Mouse (Mus musculus) R1 (cell line): ENCODE results near the gene Mfap1b.
"Not testable (repeated sequence)": the region's sequence is repeated elsewhere in the genome, so short reads cannot be mapped to it uniquely, and the experiment has no call there.

Experiments
- DNase-seq: peaks from one replicate; pipeline ENCODE4 v3.0.0-alpha.2; 2018; ENCODE audit warnings: low read depth, low spot score

Mfap1b gene

DNA sequence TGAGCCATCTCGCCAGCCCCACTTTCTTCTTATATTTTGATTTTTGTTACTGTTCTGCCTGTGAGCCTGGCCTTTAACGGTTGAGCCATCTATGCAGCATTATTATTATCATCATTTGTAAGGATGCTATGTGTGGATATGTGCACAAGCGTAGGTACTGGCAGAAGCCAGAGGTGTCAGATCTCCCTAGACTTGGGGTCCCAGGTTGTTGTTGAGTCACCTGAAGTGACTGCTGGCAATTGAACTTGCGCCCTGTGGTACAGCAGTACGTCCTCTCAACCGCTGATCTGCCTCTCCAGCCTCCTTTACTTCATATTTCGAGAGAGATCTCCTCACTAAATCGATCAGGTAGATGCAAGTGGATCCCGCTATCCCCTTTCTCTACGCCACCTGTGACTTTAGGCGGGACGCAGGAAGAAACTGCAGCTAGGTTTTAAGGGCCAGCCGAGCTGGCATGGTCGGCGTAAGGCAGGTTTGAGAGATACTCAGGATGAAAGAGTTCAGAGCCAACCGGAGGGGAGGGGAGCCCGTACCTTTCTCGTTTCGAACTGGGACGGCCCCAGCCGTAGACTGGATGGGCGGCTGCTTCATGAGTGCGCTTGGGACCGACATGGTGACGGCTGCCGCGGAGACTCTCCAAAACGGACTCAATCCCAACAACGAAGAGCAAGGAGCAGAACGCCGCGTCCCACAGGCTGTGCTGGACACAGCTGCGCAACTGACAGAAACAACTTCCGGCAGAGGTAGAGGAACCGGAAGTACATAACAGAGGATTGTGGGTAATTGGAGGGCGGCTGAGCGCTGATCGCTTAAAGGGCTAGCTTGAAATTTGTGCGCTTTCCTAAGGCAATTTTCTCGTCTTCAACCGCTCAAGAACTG is at the start of gene Mfap1b:
Gene Mfap1b, minus strand, starts transcription at position 767 of the 879 bp plus-strand sequence.
- peak; percentile 96 for DNase-seq

- DNase-seq = peak; percentile 43
Measured at GRCm38 (mm10) chr2:121522830-121523229, 49.0 kb upstream of the Mfap1b start.

DNA sequence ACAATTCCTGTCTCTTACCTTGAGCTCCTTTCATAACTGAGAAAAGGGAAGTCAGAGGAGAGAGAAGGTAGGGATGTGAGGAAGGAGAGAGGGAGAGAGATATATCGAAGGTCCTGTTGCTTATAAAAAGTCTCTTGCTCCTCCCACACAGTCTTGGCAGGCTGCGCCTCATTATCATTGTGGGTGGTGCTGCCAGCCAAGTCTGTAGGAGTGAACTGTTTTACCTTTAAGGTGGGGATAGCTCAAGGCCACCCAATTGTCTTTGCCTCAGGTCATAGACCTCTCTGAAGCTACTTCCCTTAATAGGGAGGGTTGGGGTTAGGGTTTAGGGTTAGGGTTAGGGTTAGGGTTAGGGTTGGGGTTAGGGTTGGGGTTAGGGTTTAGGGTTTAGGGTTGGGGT is 48.1 kb upstream of the Mfap1b start:
- DNase-seq = peak; percentile 94

DNA sequence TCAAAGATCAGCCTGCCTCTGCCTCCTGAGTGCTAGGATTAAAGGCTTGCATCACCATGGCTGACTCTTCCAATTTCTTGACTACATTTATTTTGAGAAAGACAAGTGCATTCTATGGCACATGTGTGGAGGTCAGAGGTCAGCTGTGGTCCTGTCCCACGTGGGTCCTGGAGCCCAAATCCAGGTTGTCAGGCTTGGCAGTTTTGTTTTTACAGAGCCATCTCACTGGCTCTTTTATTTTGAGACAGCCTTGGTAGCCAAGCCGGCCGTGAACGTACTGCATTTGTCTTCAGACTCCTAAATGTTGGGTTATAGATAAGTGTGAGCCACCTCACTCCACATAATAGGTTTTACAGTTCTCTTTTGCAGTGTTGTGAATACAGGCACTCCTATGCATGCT is 44.8 kb upstream of the Mfap1b start:
- DNase-seq = not testable (repeated sequence)

DNA sequence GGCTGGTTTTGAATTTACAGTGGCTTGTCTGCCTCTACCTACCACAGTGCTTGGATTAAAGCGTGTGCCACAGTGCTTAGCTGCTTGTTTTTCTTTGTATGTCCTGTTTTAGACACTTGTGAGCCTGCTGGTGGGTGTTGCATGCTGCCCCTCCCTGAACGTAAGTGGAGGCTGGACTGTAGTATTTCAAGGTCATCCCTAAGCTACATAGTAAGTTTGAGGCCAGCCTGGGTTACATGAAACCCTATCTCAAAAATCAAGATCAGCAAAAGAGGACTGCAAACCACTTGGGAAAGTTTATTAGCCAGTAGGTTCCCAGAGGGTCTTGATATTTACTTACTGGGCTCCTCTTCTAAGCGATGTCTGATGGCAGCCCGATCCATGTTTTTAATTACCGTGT is 44.2 kb upstream of the Mfap1b start:
- no peak for DNase-seq

- DNase-seq = no peak
Measured at GRCm38 (mm10) chr2:121514211-121514610, 40.3 kb upstream of the Mfap1b start.

DNA sequence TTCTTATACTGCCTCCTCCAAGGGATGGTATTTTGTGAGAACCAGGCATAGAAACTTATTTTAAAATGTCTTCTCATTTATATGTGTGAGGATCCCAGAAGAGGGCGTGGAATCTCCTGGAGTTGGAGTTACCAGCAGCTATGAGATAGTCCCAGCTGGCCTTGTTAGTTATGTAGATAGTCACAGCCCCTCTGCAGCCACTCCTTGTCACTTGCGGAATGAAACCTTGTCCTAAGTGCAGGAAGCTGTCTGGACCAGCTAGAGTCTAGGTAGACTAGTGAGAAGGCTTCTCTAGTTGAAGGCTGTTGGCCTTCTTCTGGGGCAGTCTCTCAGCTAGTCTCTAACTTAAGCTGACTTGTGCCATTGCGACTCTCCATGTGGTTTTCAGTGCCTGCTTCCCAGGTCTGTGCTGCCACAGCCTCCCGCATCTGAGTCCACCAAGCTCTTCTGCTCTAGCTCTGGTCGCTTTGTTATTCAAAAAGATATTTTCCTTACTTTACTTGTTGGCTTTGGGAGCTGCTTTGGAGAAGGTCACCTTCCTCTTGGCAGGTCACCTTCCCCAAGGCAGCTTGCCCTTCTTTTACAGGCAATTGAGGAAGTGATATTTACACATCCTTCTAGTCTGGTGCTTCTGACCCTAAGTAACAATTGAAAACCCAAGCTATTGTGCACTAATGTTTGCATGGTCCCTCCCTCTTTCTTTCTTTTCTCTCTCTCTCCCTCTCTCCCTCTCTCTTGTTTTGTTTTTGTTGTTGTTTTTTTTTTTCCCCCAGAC is 39.3 kb upstream of the Mfap1b start:
- DNase-seq = peak; percentile 75

DNA sequence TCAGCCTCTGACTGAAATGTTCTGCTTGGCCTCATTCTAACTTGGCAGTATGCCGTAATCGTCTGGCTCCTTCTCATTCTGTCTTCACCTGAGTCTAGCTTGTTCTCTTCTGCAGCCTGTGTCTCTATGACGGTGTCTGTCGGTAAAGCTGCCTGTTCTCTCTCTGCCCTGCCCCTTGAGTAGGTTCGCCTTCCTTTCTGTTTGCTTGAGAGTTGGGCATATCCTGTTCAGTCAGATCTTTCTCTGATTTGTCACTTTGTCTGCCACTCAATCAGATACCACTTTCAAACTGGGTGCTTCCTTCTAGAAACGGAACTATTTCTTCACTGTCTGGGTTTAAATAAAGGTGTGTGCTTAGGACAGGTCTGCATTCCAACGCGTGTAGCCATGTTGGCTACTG is 37.5 kb upstream of the Mfap1b start:
- DNase-seq = peak; percentile 31

- peak; percentile 87 for DNase-seq
Measured at GRCm38 (mm10) chr2:121509584-121509983, 35.7 kb upstream of the Mfap1b start.

DNA sequence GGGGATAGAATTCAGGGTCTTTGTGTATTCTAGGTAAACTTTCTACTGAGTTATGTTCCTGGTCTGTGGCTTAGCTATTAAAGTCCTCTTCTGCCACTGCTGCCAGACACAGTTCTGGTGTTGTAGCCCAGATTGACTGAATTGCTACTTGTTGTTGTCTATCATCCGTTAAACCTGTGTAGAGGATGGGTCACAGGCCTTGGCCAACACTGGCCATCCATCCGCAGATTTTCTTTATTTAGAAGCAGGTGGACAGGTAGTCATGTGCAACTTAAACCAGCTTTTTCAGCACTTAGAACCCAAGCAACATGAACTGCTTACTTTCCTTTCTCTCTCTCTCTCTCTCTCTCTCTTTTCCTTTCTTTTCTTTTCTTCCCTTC is 34.1 kb upstream of the Mfap1b start:
- no peak for DNase-seq

GRCm38 (mm10) chr2:121507173-121507950 is 33.5 kb upstream of the Mfap1b start:
- no peak for DNase-seq

- peak; percentile 98 for DNase-seq
Measured at GRCm38 (mm10) chr2:121505942-121506882, 32.3 kb upstream of the Mfap1b start, which contains the start of the genes Mfap1a and Wdr76. Mfap1a (minus strand) TSS chr2:121506665. Wdr76 (plus strand) TSS chr2:121506723.

- not testable (repeated sequence) for DNase-seq
Measured at GRCm38 (mm10) chr2:121501550-121501949, 27.7 kb upstream of the Mfap1b start.

- DNase-seq = not testable (repeated sequence)
Measured at GRCm38 (mm10) chr2:121484403-121484802, 10.5 kb upstream of the Mfap1b start.

GRCm38 (mm10) chr2:121483576-121483975 is 9.7 kb upstream of the Mfap1b start:
- DNase-seq = peak; percentile 22

DNA sequence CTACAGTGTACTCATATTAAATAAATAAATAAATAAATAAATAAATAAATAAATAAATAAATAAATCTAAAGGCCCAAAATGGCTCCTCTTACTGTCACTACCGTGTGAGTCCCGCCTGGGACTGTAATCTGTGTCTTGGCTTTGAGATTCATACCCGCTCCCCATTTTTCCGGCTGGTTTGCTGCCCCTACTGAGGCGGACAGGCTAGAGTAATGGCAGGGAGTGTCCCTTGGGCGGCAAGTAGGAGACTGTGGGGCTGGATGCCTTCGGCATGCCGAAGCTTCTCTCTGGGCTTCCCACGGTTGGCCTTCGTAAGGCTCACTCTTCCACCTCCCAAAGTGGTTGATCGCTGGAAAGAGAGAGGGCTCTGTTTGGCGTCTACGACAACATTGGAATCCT is 7.0 kb upstream of the Mfap1b start:
- DNase-seq = not testable (repeated sequence)

DNA sequence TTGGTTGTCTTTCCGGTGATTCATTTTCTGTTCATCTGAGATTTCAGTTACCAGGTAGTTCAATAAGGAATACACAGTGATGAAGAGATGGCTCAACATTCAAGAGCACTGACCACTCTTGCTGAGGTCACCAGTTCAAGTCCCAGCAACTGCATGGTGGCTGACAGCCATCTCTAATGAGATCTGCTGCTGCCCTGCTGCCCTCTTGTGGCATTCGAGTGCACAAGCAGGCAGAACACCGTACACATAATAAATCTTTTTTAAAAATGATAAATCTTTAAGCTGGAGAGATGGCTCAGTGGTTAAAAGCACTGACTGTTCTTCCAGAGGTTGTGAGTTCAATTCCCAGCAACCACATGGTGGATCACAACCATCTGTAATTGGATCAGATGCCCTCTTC is 6.6 kb upstream of the Mfap1b start:
- DNase-seq = peak; percentile 67

- peak; percentile 74 for DNase-seq
Measured at GRCm38 (mm10) chr2:121477491-121478266, 3.8 kb upstream of the Mfap1b start.

- DNase-seq = not testable (repeated sequence)
Measured at GRCm38 (mm10) chr2:121475306-121475705, 1.4 kb upstream of the Mfap1b start.

DNA sequence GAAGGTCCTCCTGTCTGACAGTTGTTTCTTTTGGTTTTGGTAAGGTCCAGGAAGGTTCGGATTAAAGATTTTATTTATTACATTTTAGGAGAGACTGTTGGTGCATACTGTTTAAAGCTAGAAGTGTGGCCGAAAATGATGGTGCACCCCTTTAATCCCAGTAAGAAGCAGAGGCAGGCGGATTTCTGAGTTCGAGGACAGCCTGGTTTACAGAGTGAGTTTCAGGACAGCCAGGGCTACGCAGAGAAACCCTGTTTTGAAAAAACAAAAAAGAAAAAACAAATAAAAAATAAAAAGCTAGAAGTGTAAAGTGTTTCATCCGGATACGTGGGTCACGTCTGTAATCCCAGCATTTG is 291 bp upstream of the Mfap1b start:
- DNase-seq = no peak
